In the genomic region with DNA sequence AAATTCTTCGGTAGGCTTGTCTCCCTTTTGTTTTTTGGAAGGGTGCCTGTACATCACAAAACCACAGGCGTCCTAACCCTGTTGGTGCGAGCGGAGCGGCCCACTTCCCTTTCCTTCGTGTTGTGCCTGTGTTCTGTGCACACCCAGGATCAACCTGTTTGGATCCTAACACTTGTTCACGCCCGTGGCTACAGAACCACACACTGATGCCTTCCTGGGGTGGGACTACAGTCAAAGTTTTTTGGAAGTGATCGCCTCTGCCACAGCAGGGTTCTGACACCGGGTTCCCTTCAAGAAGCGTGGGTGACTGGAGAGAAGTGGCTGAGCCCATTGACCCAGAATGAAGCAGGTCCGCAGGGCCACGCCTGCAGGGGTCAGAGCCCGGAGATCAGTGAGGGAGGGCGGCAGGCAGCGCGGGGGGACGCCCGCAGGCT, we compare ENCODE assay signal across 8 mouse cellular contexts. TPM values are rescaled to one million over a fixed set of nuclear protein-coding genes. Genes with fewer than 3 reads are reported as not detected.
DNase-seq lines count a peak whose midpoint lies in the region; ATAC-seq and TF ChIP-seq lines count a peak whose summit lies in the region.

No protein-coding gene starts in this region.

- H3K27me3 ChIP-seq in hindbrain, embryonic 12.5 days, result no peaks in the 10 kb centered on the region
- H3K27me3 ChIP-seq in midbrain, embryonic 10.5 days (ENCODE audit: low read depth, poor library complexity, severe bottlenecking), result no peaks in the 10 kb centered on the region

- H3K36me3 ChIP-seq in hindbrain, embryonic 12.5 days, result no peaks in the 10 kb centered on the region
- H3K36me3 ChIP-seq in midbrain, embryonic 10.5 days, result peaks cover 18% of the 10 kb centered on the region

- H3K4me2 ChIP-seq in hindbrain, embryonic 12.5 days (replicated peaks), result peak overlapping the region; percentile 64

- TF ChIP-seq CTCF in lung, adult 2 months (IDR thresholded peaks at IDR 0.05; ENCODE audit: insufficient read depth, low read length), result no peak

- peak; percentile 56 for ATAC-seq in hindbrain, embryonic 12.5 days (ENCODE audit: low FRiP score)

- H3K4me3 ChIP-seq in lung, adult 2 months (replicated peaks; ENCODE audit: extremely low read depth, low read depth, low read length), result peak overlapping the region; percentile 73
- peak overlapping the region; percentile 79 for H3K4me3 ChIP-seq in hindbrain, embryonic 12.5 days
- peak overlapping the region; percentile 87 for H3K4me3 ChIP-seq in midbrain, embryonic 10.5 days

- H3K9ac ChIP-seq in hindbrain, embryonic 12.5 days, result peak overlapping the region; percentile 75

- no peaks in the 10 kb centered on the region for H3K9me3 ChIP-seq in hindbrain, embryonic 12.5 days (replicated peaks)
- no peaks in the 10 kb centered on the region for H3K9me3 ChIP-seq in midbrain, embryonic 10.5 days (replicated peaks)

- peak overlapping the region; percentile 84 for H3K27ac ChIP-seq in hindbrain, embryonic 12.5 days
- H3K27ac ChIP-seq in midbrain, embryonic 10.5 days (replicated peaks), result peak overlapping the region; percentile 94

- peaks cover 3% of the 10 kb centered on the region for H3K4me1 ChIP-seq in lung, adult 2 months (ENCODE audit: control insufficient read depth, insufficient read depth, low read length)
- H3K4me1 ChIP-seq in hindbrain, embryonic 12.5 days, result peaks cover 17% of the 10 kb centered on the region; the same call in 1 of the 2 replicates
- H3K4me1 ChIP-seq in midbrain, embryonic 10.5 days, result peaks cover 23% of the 10 kb centered on the region

- no peak for TF ChIP-seq POLR2A in lung, adult 2 months (IDR thresholded peaks at IDR 0.05; ENCODE audit: borderline replicate concordance, extremely low read depth, low read depth, low read length)

- DNase-seq in lung, adult 2 months, result no peak
- no peak for DNase-seq in lung, adult 18-20 months
- peak; percentile 50 for DNase-seq in c-Kit-positive CD71-negative TER-119-negative erythroid progenitor cells, embryonic 14.5 days (ENCODE audit: low read depth)
- no peak for DNase-seq in midbrain, embryonic 10.5 days (ENCODE audit: low spot score)
- no peak for DNase-seq in gastrocnemius, adult 8-10 months (ENCODE audit: low spot score in 2 of 2)
- DNase-seq in urinary bladder, postnatal 36 days (ENCODE audit: low spot score in 2 of 2), result no peak
- no peak for DNase-seq in kidney, adult 8-10 months

- under 1% methylated on average over 19 of the region's 19 CpGs for WGBS in lung, adult 2 months
- under 1% methylated on average over 19 of the region's 19 CpGs for WGBS in hindbrain, embryonic 12.5 days
- WGBS in midbrain, embryonic 10.5 days, result 1% methylated on average over 19 of the region's 19 CpGs

RNA-seq across cellular contexts. Expression of gene Acadm, which starts 0.5 kb away (rescaled TPM):
- 27.1 and 62.3 TPM in 2 replicates for polyA plus RNA-seq in lung, adult 2 months (2012; rRNA removed)
- polyA plus RNA-seq in hindbrain, embryonic 12.5 days (2016; fragmentation: Nextera tagmentation; extraction: Ambion mirVana), result 61.0 and 68.9 TPM in 2 replicates
- 44.4 and 53.5 TPM in 2 replicates for polyA plus RNA-seq in midbrain, embryonic 10.5 days (2016; fragmentation: Nextera tagmentation; extraction: Ambion mirVana)
- 100 to 1,000 TPM; 299 to 345 (median 326) TPM for total RNA-seq in gastrocnemius, adult 8-10 months (2022)

RNA-seq across cellular contexts. Expression of gene Slc44a5, which starts 29.3 kb away (rescaled TPM):
- polyA plus RNA-seq in lung, adult 2 months (2012; rRNA removed), result 0.05 TPM in 1 of 2 replicates, not detected in the other
- 5.7 and 6.1 TPM in 2 replicates for polyA plus RNA-seq in hindbrain, embryonic 12.5 days (2016; fragmentation: Nextera tagmentation; extraction: Ambion mirVana)
- polyA plus RNA-seq in midbrain, embryonic 10.5 days (2016; fragmentation: Nextera tagmentation; extraction: Ambion mirVana), result 3.6 and 4.2 TPM in 2 replicates
- total RNA-seq in gastrocnemius, adult 8-10 months (2022), result under 1 TPM in 2 of 4 experiments, not detected in 2; 0.05 to 0.07 TPM

RNA-seq across cellular contexts. Expression of gene Rabggtb, which starts 31.1 kb away (rescaled TPM):
- polyA plus RNA-seq in lung, adult 2 months (2012; rRNA removed), result 22.4 and 29.7 TPM in 2 replicates
- 36.5 and 37.4 TPM in 2 replicates for polyA plus RNA-seq in hindbrain, embryonic 12.5 days (2016; fragmentation: Nextera tagmentation; extraction: Ambion mirVana)
- 43.7 and 48.0 TPM in 2 replicates for polyA plus RNA-seq in midbrain, embryonic 10.5 days (2016; fragmentation: Nextera tagmentation; extraction: Ambion mirVana)
- total RNA-seq in gastrocnemius, adult 8-10 months (2022), result 10 to 100 TPM; 64.2 to 65.4 (median 64.6) TPM

RNA-seq across cellular contexts. Expression of gene Msh4, which starts 38.0 kb away (rescaled TPM):
- polyA plus RNA-seq in lung, adult 2 months (2012; rRNA removed), result 0.05 and 0.06 TPM in 2 replicates
- 0.06 and 0.17 TPM in 2 replicates for polyA plus RNA-seq in hindbrain, embryonic 12.5 days (2016; fragmentation: Nextera tagmentation; extraction: Ambion mirVana)
- polyA plus RNA-seq in midbrain, embryonic 10.5 days (2016; fragmentation: Nextera tagmentation; extraction: Ambion mirVana), result 0.07 and 0.09 TPM in 2 replicates
- under 1 TPM in 1 of 4 experiments, not detected in 3; 0.11 TPM for total RNA-seq in gastrocnemius, adult 8-10 months (2022)
